Mouse (Mus musculus) limb, embryonic 14.5 days (tissue): Measurements from ENCODE around the gene Tnrc6b. TPM values are rescaled to one million over a fixed set of nuclear protein-coding genes. Genes with fewer than 3 reads are reported as not detected.

ENCODE experiments used
- ATAC-seq: fragments of 200-750 bp; cut with Nextera tagmentation; 2 replicates; pipeline ENCODE4 v1.8.0; 2017; ENCODE audit warnings: low read depth, moderate number of reproducible peaks, moderate TSS enrichment; ENCODE audit not compliant: low FRiP score
- DNase-seq: peaks from one replicate; pipeline ENCODE4 v3.0.0-alpha.2; 2015; ENCODE audit warnings: low spot score
- H3K27ac ChIP-seq: fragments of 300-500 bp; sonication (generic); replicated peaks from 2 replicates; pipeline ENCODE4 v1.5.1; 2014; ENCODE audit warnings: low read depth, mild to moderate bottlenecking, low read length, moderate library complexity, mixed read lengths
- H3K27me3 ChIP-seq: fragments of 300-500 bp; sonication (generic); 2 replicates; pipeline ENCODE4 v1.6.1; 2014; ENCODE audit warnings: low read length, mixed read lengths; ENCODE audit not compliant: control insufficient read depth, insufficient read depth
- H3K36me3 ChIP-seq: fragments of 300-500 bp; sonication (generic); 2 replicates; pipeline ENCODE4 v1.6.1; 2014; ENCODE audit warnings: mild to moderate bottlenecking, low read length, moderate library complexity, mixed read lengths; ENCODE audit not compliant: control insufficient read depth, insufficient read depth
- H3K4me1 ChIP-seq: fragments of 300-500 bp; sonication (generic); 2 replicates; pipeline ENCODE4 v1.6.1; 2014; ENCODE audit warnings: antibody characterized with exemption, low read length, mixed read lengths; ENCODE audit not compliant: control insufficient read depth, insufficient read depth
- H3K4me2 ChIP-seq: fragments of 300-500 bp; sonication (generic); replicated peaks from 2 replicates; pipeline ENCODE4 v1.6.1; 2014; ENCODE audit warnings: low read depth, mild to moderate bottlenecking, low read length, moderate library complexity; ENCODE audit not compliant: severe bottlenecking
- H3K4me3 ChIP-seq: fragments of 300-500 bp; sonication (generic); replicated peaks from 2 replicates; pipeline ENCODE4 v1.5.1; 2014; ENCODE audit warnings: low read length
- H3K9ac ChIP-seq: fragments of 300-500 bp; sonication (generic); 2 replicates; pipeline ENCODE4 v1.6.1; 2014; ENCODE audit warnings: mild to moderate bottlenecking, low read depth, low read length, moderate library complexity; ENCODE audit not compliant: severe bottlenecking
- H3K9me3 ChIP-seq: fragments of 300-500 bp; sonication (generic); 2 replicates; pipeline ENCODE4 v1.6.1; 2016; ENCODE audit warnings: low read length; ENCODE audit not compliant: control insufficient read depth
- POLR2A ChIP-seq: fragments of 200-500 bp; IDR thresholded peaks from 2 replicates; pipeline ENCODE4 v1.8.0; 2012; ENCODE audit warnings: inconsistent platforms, mild to moderate bottlenecking, moderate library complexity, borderline replicate concordance; ENCODE audit not compliant: insufficient read depth, insufficient read length; ENCODE audit errors: extremely low read depth
- WGBS: fragments of 180-500 bp; shearing (Covaris S2); extraction: QIAGEN DNeasy Blood & Tissue Kit; methylation state at CpG from one replicate; pipeline ENCODE4 v1.1.7; 2014; 5-methylcytosine and 5-hydroxymethylcytosine counted together
- polyA plus RNA-seq, 2 experiments: library from polyadenylated mRNA; depleted of rRNA in 1 of 2; stranded (reverse) in 1 of 2; unstranded in 1 of 2; fragments of >200 nt; fragmentation: Nextera tagmentation in 1 of 2; extraction: Ambion mirVana in 1 of 2; gene quantifications; 2 replicates each; pipeline versions ENCODE4 v1.2.1 to v1.2.3; 2012 to 2014

Gene Tnrc6b
- polyA plus RNA-seq, 2 experiments = 12.5 to 15.8 TPM

DNA sequence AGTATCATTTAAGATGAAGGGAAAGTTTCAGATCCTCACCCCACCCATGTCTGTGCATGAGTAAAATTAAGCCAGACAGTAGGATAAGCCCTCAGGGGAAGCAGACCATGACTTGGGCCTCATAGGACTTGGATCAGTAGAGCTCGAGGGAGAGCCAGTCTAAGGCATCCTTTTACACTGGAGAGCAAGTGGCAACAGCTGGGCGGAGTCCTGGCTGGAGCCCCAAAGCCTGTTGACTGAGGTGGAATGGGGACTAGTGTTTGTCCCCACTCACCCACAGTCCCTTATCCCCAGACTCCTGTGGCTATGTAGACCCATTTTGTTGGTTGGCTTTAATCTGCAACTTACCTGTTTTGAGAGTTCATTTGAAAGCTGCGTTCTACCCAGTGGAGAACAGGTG, 201.1 kb downstream of the Tnrc6b start:
- no peak overlapping the region for H3K4me2 ChIP-seq
- ATAC-seq (no peak), DNase-seq (no peak)
- no peak overlapping the region for H3K9ac ChIP-seq
- H3K4me3 ChIP-seq = no peak overlapping the region
- WGBS = 89% methylated on average over 3 of the region's 3 CpGs
- peaks cover 79% of the 10 kb centered on the region for H3K36me3 ChIP-seq
- no peak for TF ChIP-seq POLR2A
- H3K4me1 ChIP-seq = no peaks in the 10 kb centered on the region
- no peaks in the 10 kb centered on the region for H3K9me3 ChIP-seq
- H3K27ac ChIP-seq = no peak overlapping the region
- H3K27me3 ChIP-seq = no peaks in the 10 kb centered on the region

DNA sequence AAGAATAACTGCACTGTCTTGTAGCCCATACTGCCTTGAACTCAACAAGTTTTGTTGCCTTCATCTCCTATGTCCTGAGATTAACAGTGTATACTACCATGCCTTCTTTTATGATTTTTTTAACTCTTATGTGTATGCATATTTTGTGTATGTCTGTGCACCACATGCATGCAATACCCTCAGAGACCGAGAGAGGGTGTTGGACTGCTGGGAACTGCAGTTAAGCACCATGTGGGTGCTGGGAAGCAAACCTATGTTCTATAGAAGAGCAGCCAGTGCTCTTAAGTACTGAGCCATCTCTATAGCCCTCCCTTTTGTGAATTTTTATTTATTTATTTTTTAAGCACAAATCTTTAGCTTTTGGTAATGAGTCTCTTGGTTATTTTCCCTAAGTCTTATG, 202.7 kb downstream of the Tnrc6b start:
- H3K9ac ChIP-seq = no peak overlapping the region
- no peak for TF ChIP-seq POLR2A
- H3K27me3 ChIP-seq = no peaks in the 10 kb centered on the region
- H3K4me1 ChIP-seq = no peaks in the 10 kb centered on the region
- DNase-seq (no peak), ATAC-seq (no peak)
- H3K4me2 ChIP-seq = no peak overlapping the region
- no peak overlapping the region for H3K4me3 ChIP-seq
- WGBS = 84% methylated on average over 1 of the region's 1 CpGs
- H3K36me3 ChIP-seq = peaks cover 83% of the 10 kb centered on the region
- no peak overlapping the region for H3K27ac ChIP-seq
- H3K9me3 ChIP-seq = no peaks in the 10 kb centered on the region

DNA sequence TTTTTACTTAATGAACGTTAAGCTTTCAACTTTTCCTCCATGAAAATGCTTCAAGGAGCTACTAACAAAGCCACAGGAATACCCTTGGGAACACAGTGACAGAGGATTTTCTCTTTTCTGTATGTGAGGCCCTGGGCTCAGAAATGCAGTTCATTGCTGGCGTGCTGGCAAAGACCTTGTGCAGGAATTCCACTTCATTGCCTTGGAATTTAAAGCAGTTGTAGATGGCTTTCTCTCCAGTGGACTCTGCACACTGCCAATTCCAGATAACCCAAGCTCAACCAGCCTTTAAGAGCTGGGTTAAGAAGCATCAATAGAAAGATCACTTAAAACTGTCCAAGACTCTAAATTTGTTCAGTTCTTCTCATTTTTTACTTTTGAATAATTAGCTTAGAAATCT, 204.7 kb downstream of the Tnrc6b start:
- Histone ChIP-seq H3K9ac (no peak overlapping the region), H3K4me1 (no peaks in the 10 kb centered on the region), H3K27me3 (no peaks in the 10 kb centered on the region), H3K4me2 (no peak overlapping the region), H3K36me3 (peaks cover 94% of the 10 kb centered on the region), H3K27ac (no peak overlapping the region), H3K9me3 (no peaks in the 10 kb centered on the region), H3K4me3 (no peak overlapping the region)
- no peak for DNase-seq
- ATAC-seq = no peak
- no peak for TF ChIP-seq POLR2A
- WGBS = 81% methylated on average over 2 of the region's 2 CpGs

DNA sequence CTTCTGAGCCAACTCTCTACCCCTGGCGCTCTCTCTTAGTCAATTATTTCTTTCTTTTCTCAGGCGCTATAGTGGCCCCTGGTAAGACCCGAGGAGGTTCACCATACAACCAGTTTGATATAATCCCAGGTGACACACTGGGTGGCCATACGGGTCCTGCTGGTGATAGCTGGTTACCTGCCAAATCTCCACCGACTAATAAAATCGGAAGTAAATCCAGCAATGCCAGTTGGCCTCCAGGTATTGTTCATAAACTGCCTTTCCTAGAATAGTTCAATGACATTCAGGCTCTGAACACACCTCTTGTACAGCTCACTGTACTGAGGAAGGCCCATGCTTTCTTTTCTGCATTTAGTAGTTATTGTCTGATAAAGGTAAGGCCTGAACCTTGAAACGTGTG, 205.5 kb downstream of the Tnrc6b start:
- H3K27ac ChIP-seq = no peak overlapping the region
- WGBS = 85% methylated on average over 7 of the region's 7 CpGs
- no peak overlapping the region for H3K4me3 ChIP-seq
- no peaks in the 10 kb centered on the region for H3K27me3 ChIP-seq
- H3K36me3 ChIP-seq = peaks cover 92% of the 10 kb centered on the region
- no peak for TF ChIP-seq POLR2A
- H3K4me1 ChIP-seq = no peaks in the 10 kb centered on the region
- H3K4me2 ChIP-seq = no peak overlapping the region
- no peak for DNase-seq
- H3K9ac ChIP-seq = no peak overlapping the region
- H3K9me3 ChIP-seq = no peaks in the 10 kb centered on the region
- ATAC-seq = no peak

DNA sequence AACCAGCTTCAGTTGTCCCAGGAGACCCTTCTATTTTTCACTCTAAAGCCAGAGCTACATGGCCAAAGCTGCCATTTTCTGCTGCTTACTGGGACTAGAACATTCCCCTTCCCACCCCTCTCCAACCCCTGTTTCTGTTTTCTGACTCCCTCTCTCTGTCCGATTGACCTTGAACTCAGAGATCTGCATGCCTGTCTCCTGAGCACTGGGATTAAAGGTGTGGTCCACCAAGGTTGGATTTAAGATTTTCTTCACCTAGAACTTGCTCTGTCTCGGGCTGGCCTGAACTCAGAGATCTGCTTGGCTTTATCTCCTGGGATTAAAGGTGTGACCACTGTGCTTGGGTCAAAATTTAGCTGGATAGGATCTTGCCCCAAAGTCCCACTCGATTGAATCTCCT, 209.2 kb downstream of the Tnrc6b start:
- Histone ChIP-seq H3K27me3 (no peaks in the 10 kb centered on the region), H3K27ac (no peak overlapping the region), H3K4me1 (no peaks in the 10 kb centered on the region), H3K9me3 (no peaks in the 10 kb centered on the region), H3K4me2 (no peak overlapping the region), H3K4me3 (no peak overlapping the region), H3K36me3 (peaks cover 85% of the 10 kb centered on the region), H3K9ac (no peak overlapping the region)
- no peak for TF ChIP-seq POLR2A
- WGBS = 99% methylated on average over 3 of the region's 3 CpGs
- ATAC-seq (no peak), DNase-seq (no peak)

DNA sequence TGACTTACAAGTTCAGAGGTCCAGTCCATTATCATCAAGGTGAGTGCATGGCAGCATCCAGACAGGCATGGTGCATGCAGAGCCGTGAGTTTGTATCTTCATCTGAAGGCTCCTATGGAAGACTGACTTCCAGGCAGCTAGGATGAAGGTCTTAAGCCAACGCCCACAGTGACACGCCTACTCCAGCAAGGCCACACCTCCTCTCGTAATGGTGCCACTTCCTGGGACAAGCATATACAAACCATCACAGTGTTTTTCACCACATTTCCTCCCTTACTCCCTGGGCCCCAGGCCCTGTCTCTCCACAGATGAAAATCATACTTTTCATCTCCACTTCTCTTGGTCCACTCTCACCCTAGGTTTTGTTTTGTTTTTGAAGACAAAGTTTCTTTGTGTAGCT, 210.7 kb downstream of the Tnrc6b start:
- no peaks in the 10 kb centered on the region for H3K27me3 ChIP-seq
- H3K4me2 ChIP-seq = no peak overlapping the region
- H3K27ac ChIP-seq = no peak overlapping the region
- no peaks in the 10 kb centered on the region for H3K9me3 ChIP-seq
- 81% methylated on average over 4 of the region's 4 CpGs for WGBS
- TF ChIP-seq POLR2A = no peak
- peaks cover 82% of the 10 kb centered on the region for H3K36me3 ChIP-seq
- H3K4me1 ChIP-seq = no peaks in the 10 kb centered on the region
- H3K4me3 ChIP-seq = no peak overlapping the region
- no peak overlapping the region for H3K9ac ChIP-seq
- DNase-seq (no peak), ATAC-seq (no peak)
